Mouse (Mus musculus) liver, adult 2 months (tissue): ENCODE results near the gene Neurog3. TPM values are rescaled to one million over a fixed set of nuclear protein-coding genes. Genes with fewer than 3 reads are reported as not detected.

Experiments
- DNase-seq: peaks from one replicate; pipeline ENCODE4 v3.0.0-alpha.2; 2011; ENCODE audit warnings: low read depth, low spot score; ENCODE audit errors: extremely low read depth
- H3K27ac ChIP-seq: fragments of 200-500 bp; replicated peaks from 2 replicates; pipeline ENCODE4 v1.5.1; 2012; ENCODE audit warnings: low read depth, mild to moderate bottlenecking, control low read depth, inconsistent platforms, low read length; ENCODE audit not compliant: insufficient read depth
- H3K27me3 ChIP-seq: fragments of 200-500 bp; 2 replicates; pipeline ENCODE4 v1.6.1; 2012; ENCODE audit warnings: mild to moderate bottlenecking, moderate library complexity, low read length, inconsistent platforms; ENCODE audit not compliant: control insufficient read depth, insufficient read depth
- H3K36me3 ChIP-seq: fragments of 200-500 bp; 2 replicates; pipeline ENCODE4 v1.6.1; 2012; ENCODE audit warnings: low read length, inconsistent platforms; ENCODE audit not compliant: control insufficient read depth, insufficient read depth
- H3K4me1 ChIP-seq: fragments of 200-500 bp; 2 replicates; pipeline ENCODE4 v1.6.1; 2011; ENCODE audit warnings: low read length; ENCODE audit not compliant: control insufficient read depth, insufficient read depth
- H3K4me3 ChIP-seq: fragments of 200-500 bp; 2 replicates; pipeline ENCODE4 v1.5.1; 2011; ENCODE audit warnings: low read depth, mild to moderate bottlenecking, control low read depth, low read length, moderate library complexity; ENCODE audit not compliant: insufficient read depth
- H3K79me2 ChIP-seq: fragments of 200-500 bp; 2 replicates; pipeline ENCODE4 v1.6.1; 2012; ENCODE audit warnings: inconsistent platforms, mild to moderate bottlenecking, low read length, moderate library complexity; ENCODE audit not compliant: control insufficient read depth, insufficient read depth
- H3K9ac ChIP-seq: fragments of 200-500 bp; 2 replicates; pipeline ENCODE4 v1.6.1; 2012; ENCODE audit warnings: low read depth, mild to moderate bottlenecking, control low read depth, inconsistent platforms, low read length
- CTCF ChIP-seq: fragments of 200-500 bp; IDR thresholded peaks from 2 replicates; pipeline ENCODE4 v1.5.1; 2011; ENCODE audit warnings: low read depth, low read length, control low read depth
- POLR2A ChIP-seq: fragments of 200-500 bp; IDR thresholded peaks from 2 replicates; pipeline ENCODE4 v1.6.1; 2011; ENCODE audit warnings: low read length, control low read depth; ENCODE audit not compliant: insufficient read depth; ENCODE audit errors: extremely low read depth
- WGBS: fragments of 180-500 bp; shearing (Covaris S2); methylation state at CpG from one replicate; pipeline ENCODE4 v1.1.7; 2018; 5-methylcytosine and 5-hydroxymethylcytosine counted together
- polyA plus RNA-seq: library from polyadenylated mRNA; depleted of rRNA; stranded (reverse); fragments of >200 nt; gene quantifications from 2 replicates; pipeline ENCODE4 v1.2.3, GENCODE M21; 2012
- total RNA-seq: library from RNA; depleted of rRNA; stranded (reverse); fragments of >200 nt; gene quantifications from 2 replicates; pipeline ENCODE4 v1.2.3, GENCODE M21; 2014

Gene Neurog3
- total and polyA plus RNA-seq, 2 experiments = not detected

GRCm38 (mm10) chr10:62145957-62146356, 13.1 kb downstream of the Neurog3 start:
- H3K4me1 ChIP-seq = no peaks in the 10 kb centered on the region
- no peaks in the 10 kb centered on the region; the same call in 1 of the 2 replicates for H3K27me3 ChIP-seq
- TF ChIP-seq POLR2A (no peak), CTCF (no peak)
- no peak overlapping the region for H3K4me3 ChIP-seq
- whole genome bisulfite sequencing = 69% methylated on average over 5 of the region's 5 CpGs
- no peaks in the 10 kb centered on the region for H3K79me2 ChIP-seq
- DNase-seq = no peak
- H3K9ac ChIP-seq = no peak overlapping the region
- H3K27ac ChIP-seq = no peak overlapping the region
- no peaks in the 10 kb centered on the region for H3K36me3 ChIP-seq

- H3K79me2 ChIP-seq = no peaks in the 10 kb centered on the region
- no peaks in the 10 kb centered on the region for H3K36me3 ChIP-seq
- no peak overlapping the region for H3K9ac ChIP-seq
- H3K4me3 ChIP-seq = no peak overlapping the region
- WGBS = 51% methylated on average over 12 of the region's 12 CpGs
- TF ChIP-seq POLR2A (no peak), CTCF (no peak)
- H3K27me3 ChIP-seq = no peaks in the 10 kb centered on the region; the same call in 1 of the 2 replicates
- no peaks in the 10 kb centered on the region for H3K4me1 ChIP-seq
- DNase-seq = no peak
- no peak overlapping the region for H3K27ac ChIP-seq
These were observed 14.8 kb downstream of the Neurog3 start for GRCm38 (mm10) chr10:62147466-62148248.

GRCm38 (mm10) chr10:62149929-62150328, 17.0 kb downstream of the Neurog3 start:
- 68% methylated on average over 7 of the region's 7 CpGs for WGBS
- Histone ChIP-seq H3K27ac (no peak overlapping the region), H3K4me3 (no peak overlapping the region), H3K4me1 (no peaks in the 10 kb centered on the region), H3K27me3 (no peaks in the 10 kb centered on the region; the same call in 1 of the 2 replicates), H3K36me3 (no peaks in the 10 kb centered on the region), H3K79me2 (no peaks in the 10 kb centered on the region), H3K9ac (no peak overlapping the region)
- no peak for DNase-seq
- no peak for TF ChIP-seq CTCF
- no peak for TF ChIP-seq POLR2A

- H3K9ac ChIP-seq = no peak overlapping the region
- H3K27me3 ChIP-seq = no peaks in the 10 kb centered on the region
- no peak for DNase-seq
- H3K27ac ChIP-seq = no peak overlapping the region
- TF ChIP-seq CTCF (no peak), POLR2A (no peak)
- H3K4me1 ChIP-seq = no peaks in the 10 kb centered on the region
- H3K4me3 ChIP-seq = no peak overlapping the region
- no peaks in the 10 kb centered on the region for H3K79me2 ChIP-seq
- WGBS = 48% methylated on average over 10 of the region's 10 CpGs
- no peaks in the 10 kb centered on the region for H3K36me3 ChIP-seq
These were observed 29.5 kb downstream of the Neurog3 start for GRCm38 (mm10) chr10:62162410-62162809.

- 24% methylated on average over 9 of the region's 9 CpGs for WGBS
These were observed 40.1 kb downstream of the Neurog3 start for GRCm38 (mm10) chr10:62172841-62173553.

GRCm38 (mm10) chr10:62173941-62174448, 41.1 kb downstream of the Neurog3 start:
- H3K36me3 ChIP-seq = no peaks in the 10 kb centered on the region
- no peaks in the 10 kb centered on the region; the same call in 1 of the 2 replicates for H3K27me3 ChIP-seq
- H3K27ac ChIP-seq = no peak overlapping the region
- H3K9ac ChIP-seq = no peak overlapping the region
- TF ChIP-seq CTCF (no peak), POLR2A (no peak)
- DNase-seq = no peak
- no peaks in the 10 kb centered on the region for H3K4me1 ChIP-seq
- 39% methylated on average over 9 of the region's 9 CpGs for WGBS
- H3K4me3 ChIP-seq = no peak overlapping the region
- H3K79me2 ChIP-seq = no peaks in the 10 kb centered on the region

More at GRCm38 (mm10) chr10:62172841-62173553, 40.1 kb downstream of the Neurog3 start:
- no peaks in the 10 kb centered on the region for H3K79me2 ChIP-seq
- H3K27me3 ChIP-seq = no peaks in the 10 kb centered on the region; the same call in 1 of the 2 replicates
- no peaks in the 10 kb centered on the region for H3K4me1 ChIP-seq
- no peak overlapping the region for H3K4me3 ChIP-seq
- no peak for TF ChIP-seq CTCF
- no peak for TF ChIP-seq POLR2A
- DNase-seq = no peak
- H3K9ac ChIP-seq = no peak overlapping the region
- H3K36me3 ChIP-seq = no peaks in the 10 kb centered on the region
- H3K27ac ChIP-seq = no peak overlapping the region
